Mouse (Mus musculus) olfactory bulb, adult 2 months (tissue): Measurements from ENCODE around the gene Med27. TPM values are rescaled to one million over a fixed set of nuclear protein-coding genes. Genes with fewer than 3 reads are reported as not detected.

Experiments used
- H3K27ac ChIP-seq: fragments of 200-500 bp; 2 replicates; pipeline ENCODE4 v1.5.1; 2012; ENCODE audit warnings: low read depth, low read length; ENCODE audit not compliant: insufficient read depth
- H3K4me1 ChIP-seq: fragments of 200-500 bp; 2 replicates; pipeline ENCODE4 v1.6.1; 2012; ENCODE audit warnings: low read length; ENCODE audit not compliant: control insufficient read depth, insufficient read depth
- H3K4me3 ChIP-seq: fragments of 200-500 bp; 2 replicates; pipeline ENCODE4 v1.5.1; 2012; ENCODE audit warnings: mild to moderate bottlenecking, low read depth, low read length, moderate library complexity; ENCODE audit not compliant: insufficient read depth
- CTCF ChIP-seq: fragments of 200-500 bp; IDR thresholded peaks from 2 replicates; pipeline ENCODE4 v1.5.1; 2012; ENCODE audit warnings: low read depth, mild to moderate bottlenecking, low read length, moderate library complexity; ENCODE audit not compliant: insufficient read depth
- POLR2A ChIP-seq: fragments of 200-500 bp; IDR thresholded peaks from 2 replicates; pipeline ENCODE4 v1.6.1; 2012; ENCODE audit warnings: mild to moderate bottlenecking, low read depth, low read length, moderate library complexity; ENCODE audit not compliant: insufficient read depth
- WGBS: fragments of 180-500 bp; shearing (Covaris S2); methylation state at CpG from one replicate; pipeline ENCODE4 v1.1.7; 2018; 5-methylcytosine and 5-hydroxymethylcytosine counted together
- polyA plus RNA-seq: library from polyadenylated mRNA; stranded (reverse); fragments of >200 nt; gene quantifications from 2 replicates; pipeline ENCODE4 v1.2.4, GENCODE M21; 2012; ENCODE audit warnings: low replicate concordance; ENCODE audit not compliant: missing spikeins, insufficient read depth, insufficient read length

Med27 gene
- not detected in 2 replicates for polyA plus RNA-seq

- H3K27ac ChIP-seq: no peak within 1 kb of the TSS
- 1% methylated on average over 41 of the region's 41 CpGs for WGBS
Measured at GRCm38 (mm10) chr2:29346629-29347271, at the start of gene Med27. Med27 (plus strand) TSS chr2:29346819.

GRCm38 (mm10) chr2:29309966-29310365 lies 36.7 kb upstream of the Med27 start:
- WGBS: 72% methylated on average over 7 of the region's 7 CpGs
- Histone ChIP-seq H3K27ac (no peak overlapping the region), H3K4me3 (no peak overlapping the region), H3K4me1 (peaks cover 12% of the 10 kb centered on the region)
- TF ChIP-seq CTCF: no peak
- TF ChIP-seq POLR2A: no peak

More at GRCm38 (mm10) chr2:29346629-29347271, at the start of gene Med27:
- Histone ChIP-seq H3K4me3 (peak within 1 kb of the TSS; percentile 85), H3K4me1 (peaks cover 5% of the 10 kb centered on the region; the same call in 1 of the 2 replicates)
- TF ChIP-seq POLR2A (peak; percentile 79), CTCF (no peak)

- Histone ChIP-seq H3K27ac (no peak overlapping the region), H3K4me1 (peaks cover 12% of the 10 kb centered on the region), H3K4me3 (no peak overlapping the region)
- no peak for TF ChIP-seq CTCF
- TF ChIP-seq POLR2A: no peak
- 49% methylated on average over 5 of the region's 5 CpGs for WGBS
Measured at GRCm38 (mm10) chr2:29312058-29312457, 34.6 kb upstream of the Med27 start.

- no peak for TF ChIP-seq CTCF
- no peak for TF ChIP-seq POLR2A
- 85% methylated on average over 4 of the region's 4 CpGs for WGBS
- H3K4me1 ChIP-seq: peaks cover 6% of the 10 kb centered on the region
- H3K27ac ChIP-seq: no peak overlapping the region
- no peak overlapping the region for H3K4me3 ChIP-seq
Measured at GRCm38 (mm10) chr2:29317906-29318470, 28.6 kb upstream of the Med27 start.

- H3K4me1 ChIP-seq: peaks cover 6% of the 10 kb centered on the region
- 97% methylated on average over 3 of the region's 3 CpGs for WGBS
- TF ChIP-seq POLR2A (no peak), CTCF (no peak)
Measured at GRCm38 (mm10) chr2:29318596-29318995, 28.0 kb upstream of the Med27 start.

GRCm38 (mm10) chr2:29320229-29320751 lies 26.3 kb upstream of the Med27 start:
- TF ChIP-seq CTCF (no peak), POLR2A (no peak)
- WGBS: 16% methylated on average over 11 of the region's 11 CpGs
- Histone ChIP-seq H3K4me1 (peaks cover 6% of the 10 kb centered on the region), H3K27ac (peak overlapping the region; percentile 50; the same call in 1 of the 2 replicates), H3K4me3 (peak overlapping the region; percentile 10)

More at GRCm38 (mm10) chr2:29318596-29318995, 28.0 kb upstream of the Med27 start:
- H3K4me3 ChIP-seq: no peak overlapping the region
- H3K27ac ChIP-seq: no peak overlapping the region

GRCm38 (mm10) chr2:29320780-29321179 lies 25.8 kb upstream of the Med27 start:
- Histone ChIP-seq H3K4me1 (peaks cover 6% of the 10 kb centered on the region), H3K27ac (peak overlapping the region; percentile 48), H3K4me3 (no peak overlapping the region)
- WGBS: 29% methylated on average over 6 of the region's 6 CpGs
- TF ChIP-seq POLR2A: no peak
- no peak for TF ChIP-seq CTCF

GRCm38 (mm10) chr2:29324456-29324855 lies 22.2 kb upstream of the Med27 start:
- TF ChIP-seq CTCF: no peak
- TF ChIP-seq POLR2A: no peak
- no peak overlapping the region for H3K27ac ChIP-seq
- WGBS: 73% methylated on average over 2 of the region's 2 CpGs
- no peak overlapping the region for H3K4me3 ChIP-seq
- peaks cover 6% of the 10 kb centered on the region for H3K4me1 ChIP-seq

- WGBS: 94% methylated on average over 1 of the region's 1 CpGs
- Histone ChIP-seq H3K4me1 (no peaks in the 10 kb centered on the region), H3K27ac (no peak overlapping the region), H3K4me3 (no peak overlapping the region)
- TF ChIP-seq CTCF: no peak
- no peak for TF ChIP-seq POLR2A
Measured at GRCm38 (mm10) chr2:29330471-29330870, 16.1 kb upstream of the Med27 start.
